Mouse (Mus musculus): ENCODE data around the gene Gm10037. TPM values are rescaled to one million over a fixed set of nuclear protein-coding genes. Genes with fewer than 3 reads are reported as not detected.
"Not testable (repeated sequence)": the region's sequence is repeated elsewhere in the genome, so short reads cannot be mapped to it uniquely, and the experiment has no call there.

Gm10037 gene
- total RNA-seq (2021) = 1 to 10 TPM; 2.3 to 3.4 TPM
- long read RNA-seq, experiment 1 = 0 reads
- long read RNA-seq, experiment 2, partial matches to known transcripts = 0 of 1 reads
- long read RNA-seq, experiment 2, other reads (novel, unspliced or antisense) = 1 of 1 reads

- peak in 1 of 2 experiments; percentile 8 for DNase-seq (ENCODE audit: low spot score in 2 of 2)
These were observed at the start of gene Gm10037 for GRCm38 (mm10) chr13:67830911-67831336. Gene Gm10037 (plus strand): TSS chr13:67831106.

DNA sequence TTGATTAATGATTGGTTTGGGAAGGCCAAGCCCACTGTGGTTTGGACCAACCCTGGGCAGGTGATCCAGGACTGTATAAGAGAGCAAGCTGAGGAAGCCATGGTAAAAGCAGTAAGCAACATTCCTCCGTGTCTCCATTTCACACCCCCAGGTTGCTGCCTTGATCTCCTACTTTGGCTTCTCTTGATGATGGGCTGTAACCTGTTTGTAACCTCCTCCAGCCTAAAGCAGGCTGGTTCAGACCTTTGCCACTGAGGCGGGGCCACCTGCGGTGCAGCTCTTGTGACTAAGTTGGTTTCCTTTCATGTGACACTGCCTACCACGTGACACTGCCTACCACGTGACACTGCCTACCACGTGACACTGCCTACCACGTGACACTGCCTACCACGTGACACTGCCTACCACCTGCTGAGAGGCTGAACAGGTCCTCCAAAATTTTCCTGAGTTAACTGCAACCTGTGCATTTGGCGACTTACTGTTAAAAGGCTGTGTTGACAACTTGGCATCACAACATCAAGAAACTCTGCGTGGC lies 38.9 kb upstream of the Gm10037 start:
- no peak for DNase-seq (ENCODE audit: low spot score in 2 of 2)

- no peak for DNase-seq (ENCODE audit: low spot score in 2 of 2)
These were observed 32.3 kb upstream of the Gm10037 start for GRCm38 (mm10) chr13:67798618-67799017.

DNA sequence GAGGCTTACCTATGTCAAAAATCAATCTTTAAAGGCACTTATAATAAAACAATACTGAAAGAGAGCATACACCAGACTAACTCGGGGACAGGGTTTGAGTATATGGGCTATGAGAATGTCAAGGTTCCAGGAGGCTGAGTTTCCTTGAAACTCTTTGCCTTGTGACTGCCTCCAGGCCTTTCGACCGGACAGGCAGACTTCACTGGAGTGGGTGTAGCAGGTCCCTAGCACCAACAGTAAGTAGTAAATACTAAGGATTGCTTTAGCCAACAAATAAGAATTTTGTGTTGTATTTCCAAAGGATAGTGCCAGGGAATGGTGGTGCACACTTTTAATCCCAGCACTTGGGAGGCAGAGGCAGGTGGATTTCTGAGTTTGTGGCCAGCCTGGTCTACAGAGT lies 31.8 kb upstream of the Gm10037 start:
- DNase-seq (ENCODE audit: low spot score in 2 of 2) = not testable (repeated sequence)

DNA sequence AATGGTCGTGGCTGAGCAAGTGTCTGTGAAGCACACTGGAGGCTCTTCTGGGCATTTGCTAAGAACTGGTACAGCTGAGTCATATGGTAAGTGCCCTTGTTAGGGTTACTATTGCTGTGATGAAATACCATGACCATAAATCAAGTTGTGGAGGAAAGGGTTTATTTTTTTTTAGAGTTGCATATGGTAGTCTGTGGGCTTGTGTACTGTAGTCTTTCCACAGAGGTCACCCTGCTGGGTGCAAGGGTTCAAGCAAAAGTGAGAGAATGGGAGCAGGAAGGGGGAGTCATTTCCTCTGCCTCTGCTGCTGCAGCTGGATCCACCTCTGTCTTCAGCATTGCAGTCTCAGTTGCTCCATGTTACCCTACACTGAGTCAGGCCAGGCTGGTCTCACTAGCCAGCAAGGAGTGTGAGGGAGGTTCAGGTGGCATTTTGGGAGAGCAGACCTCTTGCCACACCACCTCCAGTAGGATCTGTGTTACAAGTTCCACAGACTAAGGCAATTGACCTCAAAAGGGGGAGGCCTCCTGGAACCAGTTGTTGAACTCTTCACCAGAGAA lies 19.2 kb upstream of the Gm10037 start:
- no peak for DNase-seq (ENCODE audit: low spot score in 2 of 2)

DNA sequence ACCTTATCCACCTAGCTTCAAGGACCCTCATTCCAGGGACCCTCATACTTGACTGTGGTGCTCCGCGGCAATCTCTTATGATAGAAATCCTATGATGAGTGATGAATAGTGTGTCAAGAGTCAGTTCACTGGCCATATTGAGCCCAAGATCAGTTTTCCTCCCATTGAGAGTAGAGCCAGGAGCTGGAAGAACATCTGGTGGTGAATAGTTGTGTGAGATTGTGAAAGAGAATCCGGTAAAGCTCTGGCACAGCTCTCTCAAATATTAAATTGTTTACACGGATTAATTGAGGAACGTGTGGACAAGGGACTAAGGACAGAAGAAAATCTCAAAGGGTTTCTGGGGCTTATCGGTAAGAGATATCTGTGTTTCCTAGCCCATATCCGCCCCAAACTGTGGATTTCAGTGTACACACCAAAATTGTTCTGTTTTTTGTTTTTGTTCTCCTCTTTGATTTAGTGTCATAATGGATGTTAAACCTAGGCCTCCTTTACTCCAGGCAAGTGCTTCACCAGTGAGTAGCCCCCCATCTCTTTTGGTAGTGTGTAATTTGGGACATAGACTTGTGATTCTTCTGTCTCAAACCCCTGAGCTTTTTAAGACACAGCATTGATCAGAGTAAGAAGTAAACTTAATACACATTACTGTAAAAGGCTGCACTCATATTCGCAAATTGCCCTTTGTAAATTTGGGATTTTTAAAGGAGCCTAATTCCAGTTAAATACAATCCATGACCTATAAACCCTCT lies 17.8 kb upstream of the Gm10037 start:
- DNase-seq (ENCODE audit: low spot score in 2 of 2) = no peak

DNA sequence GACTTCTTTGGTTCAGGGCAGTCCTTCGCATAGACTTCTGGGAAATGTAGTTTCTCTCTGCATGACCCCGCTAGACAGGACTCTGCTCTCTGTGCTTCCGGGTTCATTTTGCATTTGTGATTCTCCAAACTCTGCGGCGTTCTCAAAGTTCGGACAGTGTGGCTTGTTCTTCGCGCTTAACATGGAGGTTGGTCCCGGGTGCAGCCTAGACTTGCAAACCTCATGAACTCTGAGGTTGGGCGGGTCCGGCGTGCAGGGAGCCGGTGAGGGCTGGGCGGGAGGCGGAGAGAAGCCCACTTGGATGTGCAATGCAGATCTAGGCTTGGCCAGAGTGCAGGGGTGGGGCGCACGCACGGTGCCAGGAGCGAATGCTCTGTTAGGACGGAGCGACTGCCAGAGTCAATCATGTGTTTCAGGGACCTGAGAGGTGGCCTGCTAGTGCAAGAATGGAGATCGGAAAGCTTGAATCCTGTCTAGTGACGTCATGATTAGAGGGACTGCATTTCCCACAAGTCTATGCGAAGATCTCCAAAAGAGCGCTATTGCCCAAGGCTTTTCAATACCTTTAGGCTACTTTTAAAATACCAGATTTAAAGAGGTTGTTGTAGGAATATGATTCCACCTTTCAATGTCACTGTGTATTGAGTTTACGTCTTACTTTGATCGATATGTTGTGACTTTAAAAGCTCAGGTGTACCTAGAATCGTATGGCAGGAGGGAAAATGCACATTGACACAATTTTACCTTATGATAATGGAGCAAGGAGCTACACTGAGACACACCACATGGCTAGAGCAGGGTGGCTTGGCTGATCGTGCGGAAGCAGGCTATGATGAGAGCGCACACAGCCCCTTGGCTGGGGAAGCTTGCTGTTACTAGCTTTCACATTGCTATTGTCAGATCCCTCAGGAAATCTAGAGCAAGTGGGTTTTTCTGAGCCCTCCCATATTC lies 16.9 kb upstream of the Gm10037 start, which contains the start of gene Zfp273:
Gene Zfp273 (plus strand): TSS at position 31 of the 951 bp plus-strand sequence.
- peak; percentile 46 to 47 for DNase-seq (ENCODE audit: low spot score in 2 of 2)

DNA sequence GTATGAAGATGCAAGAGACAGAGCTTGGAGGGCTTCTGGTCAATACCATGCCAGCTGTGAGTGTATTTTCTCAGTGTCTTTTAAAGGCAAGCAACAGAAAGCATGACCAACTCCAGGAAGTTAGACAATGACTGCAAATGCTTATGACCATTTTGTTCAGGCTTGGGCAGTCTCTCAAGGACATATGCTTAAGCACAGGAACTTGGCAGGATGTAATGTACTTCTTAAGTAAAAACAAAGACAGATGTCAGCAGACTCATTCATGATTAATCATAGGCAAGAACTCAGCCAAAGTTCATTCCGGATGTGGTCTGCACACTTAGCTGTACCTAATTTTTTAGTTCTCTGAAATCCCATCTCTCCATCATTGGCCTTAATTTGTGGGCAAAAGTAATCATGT lies 12.3 kb upstream of the Gm10037 start:
- DNase-seq (ENCODE audit: low spot score in 2 of 2) = no peak

- DNase-seq (ENCODE audit: low spot score in 2 of 2) = not testable (repeated sequence)
These were observed 2.2 kb downstream of the Gm10037 start for GRCm38 (mm10) chr13:67833137-67833536.

DNA sequence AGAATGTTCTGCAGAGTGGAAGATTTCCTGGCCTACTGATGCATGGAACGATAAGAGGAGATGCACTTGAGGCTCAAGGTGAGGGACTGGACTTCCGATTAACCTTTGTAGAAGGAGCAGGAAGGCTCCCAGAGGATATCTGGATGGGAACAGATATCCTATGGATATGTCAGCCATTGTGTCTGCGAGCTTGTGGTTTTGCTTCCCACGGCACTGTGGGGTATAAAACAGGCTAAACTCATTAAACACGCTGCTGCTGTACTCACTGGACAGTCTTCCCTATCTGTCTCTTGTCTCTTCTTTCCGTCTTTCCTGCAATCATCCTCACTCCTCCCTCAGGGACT lies 12.8 kb downstream of the Gm10037 start:
- no peak for DNase-seq (ENCODE audit: low spot score in 2 of 2)

- peak; percentile 5 to 27 for DNase-seq (ENCODE audit: low spot score in 2 of 2)
These were observed 13.4 kb downstream of the Gm10037 start for GRCm38 (mm10) chr13:67844119-67844852.

GRCm38 (mm10) chr13:67844853-67845194 lies 13.9 kb downstream of the Gm10037 start:
- DNase-seq (ENCODE audit: low spot score in 2 of 2) = no peak

GRCm38 (mm10) chr13:67850361-67850760 lies 19.5 kb downstream of the Gm10037 start:
- no peak for DNase-seq (ENCODE audit: low spot score in 2 of 2)

GRCm38 (mm10) chr13:67853130-67853529 lies 22.2 kb downstream of the Gm10037 start:
- no peak for DNase-seq (ENCODE audit: low spot score in 2 of 2)

DNA sequence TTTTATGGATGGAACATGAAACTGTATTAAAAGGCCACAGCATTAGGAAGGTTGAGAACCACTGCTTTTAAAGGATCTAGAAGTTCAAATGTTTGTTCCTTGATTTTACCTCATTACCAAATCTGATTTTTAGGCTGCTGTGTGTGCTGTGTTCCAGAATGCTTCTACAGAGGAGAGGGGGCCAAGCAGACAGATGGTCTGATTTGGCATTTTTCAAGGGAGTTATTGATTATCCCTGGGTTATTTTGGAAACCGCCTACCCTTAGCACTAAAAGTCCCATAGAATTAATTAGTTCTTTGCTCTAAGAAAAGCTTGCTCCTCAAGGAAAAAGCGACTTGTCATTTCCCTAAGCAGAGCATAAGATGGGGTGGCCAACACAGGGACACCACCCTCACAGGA lies 23.1 kb downstream of the Gm10037 start:
- DNase-seq (ENCODE audit: low spot score in 2 of 2) = no peak

DNA sequence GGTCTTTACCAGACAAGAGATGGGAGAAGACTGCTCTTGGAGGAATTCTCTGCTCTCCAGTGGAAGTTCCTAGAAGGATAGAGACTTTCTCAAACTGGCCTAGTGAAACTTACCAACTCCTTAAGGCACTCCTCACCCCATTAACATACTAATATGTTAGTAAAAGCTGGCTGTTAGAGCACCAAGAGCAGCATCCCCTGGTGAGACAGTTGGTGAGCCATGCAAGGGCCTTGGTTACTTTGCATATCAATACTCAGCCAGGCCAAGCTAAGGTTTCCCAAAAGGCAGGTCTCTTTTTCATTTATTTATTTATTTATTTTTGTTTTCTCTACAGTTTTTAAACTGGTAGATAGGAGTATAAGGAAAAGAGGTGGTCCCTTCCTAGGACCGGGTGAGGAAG lies 26.4 kb downstream of the Gm10037 start:
- DNase-seq (ENCODE audit: low spot score in 2 of 2) = no peak

DNA sequence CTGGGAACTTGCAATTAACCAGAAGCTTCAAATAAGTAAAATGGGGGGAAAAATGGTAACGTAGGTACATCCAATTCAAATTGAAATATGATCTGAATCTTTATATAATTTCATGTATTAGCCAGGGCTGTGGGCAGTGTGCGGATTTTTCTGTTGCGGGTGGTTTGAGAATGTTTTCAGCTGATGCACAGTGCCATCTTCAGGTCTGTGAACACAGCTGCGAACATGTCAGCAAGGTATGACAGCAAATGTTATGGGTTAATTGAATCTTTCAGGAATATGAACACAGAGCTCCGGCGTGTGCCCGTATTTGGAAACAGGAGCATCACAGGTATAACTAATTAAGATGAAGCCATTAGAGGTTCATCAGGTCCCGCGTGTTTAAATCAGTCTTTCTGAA lies 31.6 kb downstream of the Gm10037 start:
- no peak for DNase-seq (ENCODE audit: low spot score in 2 of 2)

DNA sequence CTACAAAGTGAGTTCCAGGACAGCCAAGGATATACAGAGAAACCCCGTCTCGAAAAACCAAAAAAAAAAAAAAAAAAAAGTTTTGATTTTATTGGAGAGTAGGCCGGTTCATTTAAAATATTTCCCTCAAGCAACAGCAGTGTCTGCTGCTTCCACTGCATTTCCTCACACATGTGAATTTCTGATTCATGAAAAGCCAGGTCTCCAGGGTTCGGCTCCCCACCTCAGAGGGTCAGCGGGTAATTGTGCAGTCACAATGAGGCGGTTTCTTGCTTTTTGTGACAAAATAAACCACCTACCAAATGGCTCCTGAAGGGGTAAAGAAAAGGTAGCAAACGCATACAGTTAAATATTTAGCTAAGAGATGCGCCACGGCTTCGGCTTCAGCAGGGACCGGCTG lies 32.1 kb downstream of the Gm10037 start, which contains the start of gene BC048507:
Gene BC048507 (plus strand): TSS at position 301 of the 400 bp plus-strand sequence.
- no peak for DNase-seq (ENCODE audit: low spot score in 2 of 2)

GRCm38 (mm10) chr13:67864764-67865350 lies 34.0 kb downstream of the Gm10037 start:
- DNase-seq (ENCODE audit: low spot score in 2 of 2) = no peak

GRCm38 (mm10) chr13:67867899-67868298 lies 37.0 kb downstream of the Gm10037 start:
- DNase-seq (ENCODE audit: low spot score in 2 of 2) = no peak
